Mouse (Mus musculus) liver, embryonic 11.5 days (tissue): Measurements from ENCODE around the gene Chrnd. TPM values are rescaled to one million over a fixed set of nuclear protein-coding genes. Genes with fewer than 3 reads are reported as not detected.

Experiments used
- ATAC-seq: fragments of 200-750 bp; cut with Nextera tagmentation; replicated peaks from 2 replicates; pipeline ENCODE4 v1.8.0; 2017; ENCODE audit warnings: moderate number of reproducible peaks, mild to moderate bottlenecking, moderate TSS enrichment, moderate library complexity; ENCODE audit not compliant: low FRiP score
- DNase-seq: peaks from one replicate; pipeline ENCODE4 v3.0.0-alpha.2; 2017; ENCODE audit warnings: low spot score
- H3K27ac ChIP-seq: fragments of 300-500 bp; sonication (generic); 2 replicates; pipeline ENCODE4 v1.5.1; 2014; ENCODE audit warnings: mild to moderate bottlenecking, low read depth, low read length, control low read depth
- H3K27me3 ChIP-seq: fragments of 300-500 bp; sonication (generic); replicated peaks from 2 replicates; pipeline ENCODE4 v1.6.1; 2014; ENCODE audit warnings: low read length, mixed read lengths; ENCODE audit not compliant: control insufficient read depth, insufficient read depth
- H3K36me3 ChIP-seq: fragments of 300-500 bp; sonication (generic); 2 replicates; pipeline ENCODE4 v1.6.1; 2014; ENCODE audit warnings: mild to moderate bottlenecking, low read length, moderate library complexity, mixed read lengths; ENCODE audit not compliant: control insufficient read depth, insufficient read depth
- H3K4me1 ChIP-seq: fragments of 300-500 bp; sonication (generic); replicated peaks from 2 replicates; pipeline ENCODE4 v1.6.1; 2014; ENCODE audit warnings: low read length, mixed read lengths; ENCODE audit not compliant: control insufficient read depth, insufficient read depth
- H3K4me2 ChIP-seq: fragments of 300-500 bp; sonication (generic); 2 replicates; pipeline ENCODE4 v1.6.1; 2014; ENCODE audit warnings: mild to moderate bottlenecking, control low read depth, moderate library complexity
- H3K4me3 ChIP-seq: fragments of 300-500 bp; sonication (generic); 2 replicates; pipeline ENCODE4 v1.5.1; 2014; ENCODE audit warnings: low read depth, low read length, control low read depth
- H3K9ac ChIP-seq: fragments of 300-500 bp; sonication (generic); 2 replicates; pipeline ENCODE4 v1.6.1; 2014; ENCODE audit warnings: low read depth, low read length, control low read depth
- H3K9me3 ChIP-seq: fragments of 300-500 bp; sonication (generic); 2 replicates; pipeline ENCODE4 v1.6.1; 2016; ENCODE audit warnings: low read length, inconsistent platforms, mixed read lengths; ENCODE audit not compliant: control insufficient read depth
- WGBS: fragments of 180-500 bp; shearing (Covaris S2); extraction: QIAGEN DNeasy Blood & Tissue Kit; methylation state at CpG from one replicate; pipeline ENCODE4 v1.1.7; 2014; 5-methylcytosine and 5-hydroxymethylcytosine counted together
- polyA plus RNA-seq: library from polyadenylated mRNA; unstranded; fragments of >200 nt; fragmentation: Nextera tagmentation; extraction: Ambion mirVana; gene quantifications from 2 replicates; pipeline ENCODE4 v1.2.1, GENCODE M21; 2014

Chrnd gene
- polyA plus RNA-seq, 1 experiment from 2014 or later, result not detected

DNA sequence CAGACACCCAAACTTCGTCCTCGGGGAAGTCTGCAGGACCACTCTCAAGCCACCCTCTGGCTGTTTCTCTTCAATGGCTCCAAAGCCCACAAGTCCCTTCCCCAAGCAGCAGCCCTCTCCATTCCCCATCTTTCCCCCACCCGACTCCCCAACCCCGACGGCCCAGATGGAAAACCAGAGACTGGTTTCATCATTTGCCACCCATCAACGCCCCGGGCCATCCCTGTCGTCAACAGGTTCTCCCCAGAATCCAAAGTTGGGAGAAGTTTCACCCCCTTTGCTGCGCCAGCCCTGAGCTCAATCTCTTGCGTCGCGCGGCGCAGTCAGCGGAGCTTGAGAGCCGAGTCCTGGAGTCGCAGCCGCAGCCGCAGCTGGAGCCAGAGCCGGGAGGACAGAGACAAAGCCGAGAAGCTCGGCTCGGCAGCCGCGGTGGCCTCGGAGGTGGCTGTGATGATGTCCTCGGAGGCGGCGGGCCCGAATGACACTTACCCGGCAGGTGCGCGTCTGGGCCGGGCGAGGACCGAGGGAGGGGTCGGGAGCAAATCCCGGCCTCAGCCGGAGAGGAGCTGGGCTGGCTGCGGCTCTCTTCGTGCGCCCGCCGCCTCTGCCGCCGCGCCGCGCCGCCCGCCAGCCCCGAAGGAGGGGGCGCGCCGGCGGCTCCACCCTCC lies 34.7 kb upstream of the Chrnd start:
- H3K4me3 ChIP-seq, result peak overlapping the region; percentile 32
- H3K9ac ChIP-seq, result no peak overlapping the region
- H3K36me3 ChIP-seq, result no peaks in the 10 kb centered on the region
- H3K27ac ChIP-seq, result no peak overlapping the region
- DNase-seq (no peak), ATAC-seq (no peak)
- peak overlapping the region; percentile 40 for H3K4me2 ChIP-seq
- no peaks in the 10 kb centered on the region for H3K9me3 ChIP-seq
- WGBS, result 2% methylated on average over 55 of the region's 56 CpGs
- H3K27me3 ChIP-seq, result peaks cover 87% of the 10 kb centered on the region
- 0 out of 2 replicates have a peak, but pooled peaks cover 2% of the 10 kb centered on the region for H3K4me1 ChIP-seq

DNA sequence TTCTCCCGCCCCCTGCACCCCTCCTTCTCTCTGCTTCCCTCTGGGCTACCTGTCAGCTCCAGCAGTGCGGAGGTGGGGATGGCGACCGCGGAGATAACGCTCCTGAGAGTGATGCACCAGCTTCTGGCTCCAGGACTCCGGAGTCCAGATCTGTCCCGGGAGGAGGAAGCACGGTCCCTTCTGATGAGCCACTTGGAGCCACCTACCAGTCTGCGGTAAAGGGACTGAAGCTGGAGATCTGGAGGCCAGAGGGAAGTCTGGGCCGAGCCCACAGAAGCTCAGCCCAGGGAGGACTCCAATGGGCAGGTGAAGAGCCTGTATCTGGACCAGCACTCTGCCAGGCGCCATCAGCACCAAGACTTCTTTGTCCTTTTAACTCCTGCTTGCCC lies 34.2 kb upstream of the Chrnd start, which contains the start of gene Ecel1:
TSS of gene Ecel1 (minus strand) at position 323 of the 389 bp plus-strand sequence.
- H3K27me3 ChIP-seq, result peaks cover 86% of the 10 kb centered on the region
- DNase-seq, result no peak
- H3K4me2 ChIP-seq, result peak within 1 kb of the TSS; percentile 40
- H3K9me3 ChIP-seq, result no peaks in the 10 kb centered on the region
- 0 out of 2 replicates have a peak, but pooled peaks cover 2% of the 10 kb centered on the region for H3K4me1 ChIP-seq
- no peak for ATAC-seq
- peak within 1 kb of the TSS; percentile 32 for H3K4me3 ChIP-seq
- 5% methylated on average over 12 of the region's 12 CpGs for WGBS
- no peaks in the 10 kb centered on the region for H3K36me3 ChIP-seq
- no peak within 1 kb of the TSS for H3K9ac ChIP-seq
- H3K27ac ChIP-seq, result no peak within 1 kb of the TSS

- Histone ChIP-seq H3K27ac (no peak overlapping the region), H3K9ac (no peak overlapping the region), H3K27me3 (peaks cover 72% of the 10 kb centered on the region), H3K9me3 (no peaks in the 10 kb centered on the region), H3K4me2 (no peak overlapping the region), H3K36me3 (no peaks in the 10 kb centered on the region), H3K4me1 (0 out of 2 replicates have a peak, but pooled peaks cover 2% of the 10 kb centered on the region), H3K4me3 (no peak overlapping the region)
- DNase-seq (no peak), ATAC-seq (no peak)
- WGBS, result 62% methylated on average over 3 of the region's 3 CpGs
Measured at GRCm38 (mm10) chr1:87159396-87159795, 31.0 kb upstream of the Chrnd start.

GRCm38 (mm10) chr1:87164164-87164795 lies 26.1 kb upstream of the Chrnd start:
- WGBS, result 31% methylated on average over 11 of the region's 11 CpGs
- peaks cover 46% of the 10 kb centered on the region for H3K27me3 ChIP-seq

GRCm38 (mm10) chr1:87164796-87165184 lies 25.6 kb upstream of the Chrnd start:
- H3K27ac ChIP-seq, result no peak overlapping the region
- ATAC-seq (no peak), DNase-seq (no peak)
- H3K4me2 ChIP-seq, result no peak overlapping the region
- no peaks in the 10 kb centered on the region for H3K36me3 ChIP-seq
- H3K4me1 ChIP-seq, result peaks cover under 1% of the 10 kb centered on the region; the same call in 1 of the 2 replicates
- H3K4me3 ChIP-seq, result no peak overlapping the region
- 43% methylated on average over 9 of the region's 9 CpGs for WGBS
- no peak overlapping the region for H3K9ac ChIP-seq
- H3K9me3 ChIP-seq, result no peaks in the 10 kb centered on the region
- peaks cover 50% of the 10 kb centered on the region for H3K27me3 ChIP-seq

More at GRCm38 (mm10) chr1:87164164-87164795, 26.1 kb upstream of the Chrnd start:
- Histone ChIP-seq H3K36me3 (no peaks in the 10 kb centered on the region), H3K27ac (no peak overlapping the region), H3K9me3 (no peaks in the 10 kb centered on the region), H3K4me2 (no peak overlapping the region), H3K9ac (no peak overlapping the region), H3K4me1 (no peaks in the 10 kb centered on the region), H3K4me3 (no peak overlapping the region)
- ATAC-seq (no peak), DNase-seq (no peak)

- H3K4me3 ChIP-seq, result no peak overlapping the region
- no peak for DNase-seq
- H3K27me3 ChIP-seq, result peaks cover 55% of the 10 kb centered on the region
- ATAC-seq, result no peak
- H3K36me3 ChIP-seq, result no peaks in the 10 kb centered on the region
- no peak overlapping the region for H3K9ac ChIP-seq
- H3K27ac ChIP-seq, result no peak overlapping the region
- peaks cover 5% of the 10 kb centered on the region; the same call in 1 of the 2 replicates for H3K4me1 ChIP-seq
- no peaks in the 10 kb centered on the region for H3K9me3 ChIP-seq
- WGBS, result 15% methylated on average over 19 of the region's 19 CpGs
- H3K4me2 ChIP-seq, result peak overlapping the region; percentile 17; the same call in 1 of the 2 replicates
Measured at GRCm38 (mm10) chr1:87170458-87170857, 19.9 kb upstream of the Chrnd start.

DNA sequence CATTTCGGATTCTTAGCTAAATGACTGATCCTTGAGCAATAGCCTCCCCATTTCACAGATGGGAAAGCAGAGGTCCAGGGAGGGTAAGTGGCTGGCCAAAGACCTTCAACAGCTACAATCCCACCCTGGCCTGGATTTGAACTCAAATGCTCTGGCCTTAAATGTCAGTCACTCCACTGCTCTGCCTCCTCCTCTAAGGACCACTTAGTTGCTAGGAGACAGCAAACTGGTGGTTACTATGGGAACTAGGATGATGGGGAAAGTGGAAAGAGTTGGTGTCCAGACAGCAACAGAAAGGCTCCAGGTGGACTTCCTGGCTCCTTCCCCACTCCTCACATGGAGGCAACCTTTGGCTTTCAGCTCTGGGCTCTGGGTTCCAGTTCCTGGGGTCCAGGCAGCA lies 19.1 kb upstream of the Chrnd start:
- ATAC-seq, result no peak
- peaks cover 5% of the 10 kb centered on the region; the same call in 1 of the 2 replicates for H3K4me1 ChIP-seq
- no peaks in the 10 kb centered on the region for H3K9me3 ChIP-seq
- peaks cover 48% of the 10 kb centered on the region for H3K27me3 ChIP-seq
- no peak overlapping the region for H3K4me2 ChIP-seq
- no peak for DNase-seq
- 65% methylated on average over 1 of the region's 1 CpGs for whole genome bisulfite sequencing
- H3K36me3 ChIP-seq, result no peaks in the 10 kb centered on the region
- no peak overlapping the region for H3K4me3 ChIP-seq
- no peak overlapping the region for H3K27ac ChIP-seq
- H3K9ac ChIP-seq, result no peak overlapping the region

- H3K27me3 ChIP-seq, result peaks cover 51% of the 10 kb centered on the region
- ATAC-seq, result no peak
- 44% methylated on average over 9 of the region's 9 CpGs for WGBS
Measured at GRCm38 (mm10) chr1:87172316-87172715, 18.1 kb upstream of the Chrnd start.

More at GRCm38 (mm10) chr1:87172316-87172715, 18.1 kb upstream of the Chrnd start:
- H3K9ac ChIP-seq, result no peak overlapping the region
- no peak for DNase-seq
- no peak overlapping the region for H3K4me2 ChIP-seq
- H3K36me3 ChIP-seq, result no peaks in the 10 kb centered on the region
- peaks cover 5% of the 10 kb centered on the region; the same call in 1 of the 2 replicates for H3K4me1 ChIP-seq
- H3K9me3 ChIP-seq, result no peaks in the 10 kb centered on the region
- no peak overlapping the region for H3K27ac ChIP-seq
- no peak overlapping the region for H3K4me3 ChIP-seq
